Mouse (Mus musculus) limb, embryonic 11.5 days (tissue): ENCODE results near the gene Calcrl. TPM values are rescaled to one million over a fixed set of nuclear protein-coding genes. Genes with fewer than 3 reads are reported as not detected.

Experiments
- ATAC-seq: fragments of 200-750 bp; cut with Nextera tagmentation; 2 replicates; pipeline ENCODE4 v1.8.0; 2017; ENCODE audit warnings: low read depth; ENCODE audit not compliant: insufficient number of reproducible peaks, low FRiP score, low TSS enrichment
- DNase-seq: peaks from one replicate; pipeline ENCODE4 v3.0.0-alpha.2; 2015; ENCODE audit warnings: low spot score
- H3K27ac ChIP-seq: fragments of 300-500 bp; sonication (generic); replicated peaks from 2 replicates; pipeline ENCODE4 v1.5.1; 2014; ENCODE audit warnings: low read depth, mild to moderate bottlenecking, low read length
- H3K27me3 ChIP-seq: fragments of 300-500 bp; sonication (generic); 2 replicates; pipeline ENCODE4 v1.6.1; 2014; ENCODE audit warnings: mild to moderate bottlenecking, low read length, mixed read lengths; ENCODE audit not compliant: control insufficient read depth, insufficient read depth
- H3K36me3 ChIP-seq: fragments of 300-500 bp; sonication (generic); 2 replicates; pipeline ENCODE4 v1.6.1; 2014; ENCODE audit warnings: mild to moderate bottlenecking, low read length, moderate library complexity, mixed read lengths; ENCODE audit not compliant: control insufficient read depth, insufficient read depth
- H3K4me1 ChIP-seq: fragments of 300-500 bp; sonication (generic); 2 replicates; pipeline ENCODE4 v1.6.1; 2014; ENCODE audit warnings: low read length, mixed read lengths; ENCODE audit not compliant: control insufficient read depth, insufficient read depth
- H3K4me2 ChIP-seq: fragments of 300-500 bp; sonication (generic); 2 replicates; pipeline ENCODE4 v1.6.1; 2014; ENCODE audit warnings: low read depth, mild to moderate bottlenecking, moderate library complexity; ENCODE audit not compliant: severe bottlenecking
- H3K4me3 ChIP-seq: fragments of 300-500 bp; sonication (generic); 2 replicates; pipeline ENCODE4 v1.5.1; 2014; ENCODE audit warnings: low read depth, low read length
- H3K9ac ChIP-seq: fragments of 300-500 bp; sonication (generic); 2 replicates; pipeline ENCODE4 v1.6.1; 2014; ENCODE audit warnings: mild to moderate bottlenecking, low read length
- H3K9me3 ChIP-seq: fragments of 300-500 bp; sonication (generic); 2 replicates; pipeline ENCODE4 v1.6.1; 2016; ENCODE audit warnings: low read length; ENCODE audit not compliant: control insufficient read depth
- WGBS: fragments of 180-500 bp; shearing (Covaris S2); extraction: QIAGEN DNeasy Blood & Tissue Kit; methylation state at CpG from one replicate; pipeline ENCODE4 v1.1.7; 2014; 5-methylcytosine and 5-hydroxymethylcytosine counted together
- polyA plus RNA-seq: library from polyadenylated mRNA; unstranded; fragments of >200 nt; fragmentation: Nextera tagmentation; extraction: Ambion mirVana; gene quantifications from 2 replicates; pipeline ENCODE4 v1.2.1, GENCODE M21; 2014

Calcrl gene
- polyA plus RNA-seq, 1 experiment from 2014 or later: 18.7 TPM

- ATAC-seq (no peak), DNase-seq (no peak)
- H3K27ac ChIP-seq: no peak overlapping the region
- no peaks in the 10 kb centered on the region for H3K4me1 ChIP-seq
- no peak overlapping the region for H3K4me2 ChIP-seq
- H3K9ac ChIP-seq: no peak overlapping the region
- no peaks in the 10 kb centered on the region for H3K27me3 ChIP-seq
- no peaks in the 10 kb centered on the region for H3K9me3 ChIP-seq
- WGBS: 70% methylated on average over 5 of the region's 5 CpGs
- no peak overlapping the region for H3K4me3 ChIP-seq
- no peaks in the 10 kb centered on the region for H3K36me3 ChIP-seq
Measured at GRCm38 (mm10) chr2:84369256-84369655, 56.0 kb downstream of the Calcrl start.

- no peaks in the 10 kb centered on the region for H3K27me3 ChIP-seq
- no peak overlapping the region for H3K4me2 ChIP-seq
- ATAC-seq: no peak
- no peak overlapping the region for H3K27ac ChIP-seq
- DNase-seq: no peak
- no peaks in the 10 kb centered on the region for H3K36me3 ChIP-seq
- no peak overlapping the region for H3K4me3 ChIP-seq
- H3K4me1 ChIP-seq: no peaks in the 10 kb centered on the region
- H3K9me3 ChIP-seq: no peaks in the 10 kb centered on the region
- no peak overlapping the region for H3K9ac ChIP-seq
Measured at GRCm38 (mm10) chr2:84366742-84367141, 58.5 kb downstream of the Calcrl start.

GRCm38 (mm10) chr2:84365266-84365665 is 59.9 kb downstream of the Calcrl start:
- Histone ChIP-seq H3K4me3 (no peak overlapping the region), H3K4me2 (no peak overlapping the region), H3K27me3 (no peaks in the 10 kb centered on the region), H3K4me1 (no peaks in the 10 kb centered on the region), H3K27ac (no peak overlapping the region), H3K9me3 (no peaks in the 10 kb centered on the region), H3K9ac (no peak overlapping the region), H3K36me3 (no peaks in the 10 kb centered on the region)
- DNase-seq (no peak), ATAC-seq (no peak)
- WGBS: 90% methylated on average over 3 of the region's 3 CpGs

- no peak overlapping the region for H3K4me2 ChIP-seq
- ATAC-seq (peak; percentile 73), DNase-seq (no peak)
- H3K36me3 ChIP-seq: no peaks in the 10 kb centered on the region
- WGBS: 92% methylated on average over 6 of the region's 6 CpGs
- H3K4me1 ChIP-seq: no peaks in the 10 kb centered on the region
- no peaks in the 10 kb centered on the region for H3K9me3 ChIP-seq
- no peaks in the 10 kb centered on the region for H3K27me3 ChIP-seq
- H3K9ac ChIP-seq: no peak overlapping the region
- H3K4me3 ChIP-seq: no peak overlapping the region
- H3K27ac ChIP-seq: no peak overlapping the region
Measured at GRCm38 (mm10) chr2:84362779-84363719, 62.2 kb downstream of the Calcrl start.

GRCm38 (mm10) chr2:84358690-84359343 is 66.4 kb downstream of the Calcrl start:
- DNase-seq: no peak
- no peaks in the 10 kb centered on the region for H3K27me3 ChIP-seq
- H3K36me3 ChIP-seq: no peaks in the 10 kb centered on the region
- WGBS: 54% methylated on average over 3 of the region's 3 CpGs
- no peak overlapping the region for H3K4me3 ChIP-seq
- H3K9me3 ChIP-seq: no peaks in the 10 kb centered on the region
- no peak for ATAC-seq
- no peaks in the 10 kb centered on the region for H3K4me1 ChIP-seq
- H3K27ac ChIP-seq: no peak overlapping the region
- no peak overlapping the region for H3K4me2 ChIP-seq
- H3K9ac ChIP-seq: no peak overlapping the region

GRCm38 (mm10) chr2:84355281-84355680 is 69.9 kb downstream of the Calcrl start:
- no peak overlapping the region for H3K27ac ChIP-seq
- no peaks in the 10 kb centered on the region for H3K27me3 ChIP-seq
- H3K9ac ChIP-seq: no peak overlapping the region
- DNase-seq: no peak
- ATAC-seq: peak; percentile 26; the same call in 1 of the 2 replicates
- WGBS: 65% methylated on average over 4 of the region's 4 CpGs
- H3K4me2 ChIP-seq: no peak overlapping the region
- no peak overlapping the region for H3K4me3 ChIP-seq
- H3K4me1 ChIP-seq: no peaks in the 10 kb centered on the region
- H3K9me3 ChIP-seq: no peaks in the 10 kb centered on the region
- no peaks in the 10 kb centered on the region for H3K36me3 ChIP-seq

- Histone ChIP-seq H3K4me2 (no peak overlapping the region), H3K27ac (no peak overlapping the region), H3K4me3 (no peak overlapping the region), H3K27me3 (no peaks in the 10 kb centered on the region), H3K36me3 (no peaks in the 10 kb centered on the region), H3K9ac (no peak overlapping the region), H3K9me3 (no peaks in the 10 kb centered on the region), H3K4me1 (no peaks in the 10 kb centered on the region)
- DNase-seq (no peak), ATAC-seq (no peak)
- WGBS: 65% methylated on average over 2 of the region's 2 CpGs
Measured at GRCm38 (mm10) chr2:84347376-84347775, 77.8 kb downstream of the Calcrl start.

- no peak for DNase-seq
- H3K4me1 ChIP-seq: no peaks in the 10 kb centered on the region
- ATAC-seq: no peak
- H3K27me3 ChIP-seq: no peaks in the 10 kb centered on the region
- no peak overlapping the region for H3K4me2 ChIP-seq
- no peak overlapping the region for H3K4me3 ChIP-seq
- H3K27ac ChIP-seq: no peak overlapping the region
- no peak overlapping the region for H3K9ac ChIP-seq
- WGBS: 67% methylated on average over 2 of the region's 2 CpGs
- H3K36me3 ChIP-seq: no peaks in the 10 kb centered on the region
- H3K9me3 ChIP-seq: no peaks in the 10 kb centered on the region
Measured at GRCm38 (mm10) chr2:84343756-84344155, 81.5 kb downstream of the Calcrl start.
